Mouse (Mus musculus): Measurements from ENCODE around the gene Phlpp1.

DNA sequence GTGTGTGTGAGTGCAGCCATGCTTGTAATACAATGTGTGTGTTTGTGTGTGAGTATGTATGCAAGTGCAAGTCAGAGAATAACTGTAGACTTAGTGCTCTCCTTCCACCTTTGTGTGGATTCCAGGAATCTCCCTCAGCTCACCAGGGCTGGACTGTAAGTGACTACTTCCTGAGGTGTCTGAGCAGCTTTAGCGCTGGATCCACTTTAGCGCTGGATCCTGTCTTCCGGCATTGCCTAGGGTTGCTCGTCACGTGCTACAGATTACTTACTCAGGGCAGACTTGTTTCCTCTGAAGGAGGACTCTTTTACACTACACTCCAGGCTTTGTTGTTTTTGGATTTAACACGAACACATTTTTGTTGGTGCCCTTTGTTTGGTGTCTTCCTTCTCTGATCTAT lies 48.9 kb downstream of the Phlpp1 start:
- no peak for TF ChIP-seq POLR2A (IDR thresholded peaks at IDR 0.05; ENCODE audit: borderline replicate concordance, low read depth, low read length)
- no peak for TF ChIP-seq CTCF (IDR thresholded peaks at IDR 0.05; ENCODE audit: low read depth, low read length)

All from bone marrow macrophage, adult 2 months (primary cell).